Mouse (Mus musculus) midbrain, embryonic 16.5 days (tissue): ENCODE measurements around the gene Btbd7. TPM values are rescaled to one million over a fixed set of nuclear protein-coding genes. Genes with fewer than 3 reads are reported as not detected.

Experiments
- ATAC-seq: fragments of 200-750 bp; cut with Nextera tagmentation; 2 replicates; pipeline ENCODE4 v1.8.0; 2017; ENCODE audit warnings: moderate TSS enrichment
- H3K27ac ChIP-seq: fragments of 300-500 bp; sonication (generic); 2 replicates; pipeline ENCODE4 v1.5.1; 2014; ENCODE audit warnings: mild to moderate bottlenecking, low read length, mixed read lengths
- H3K27me3 ChIP-seq: fragments of 300-500 bp; sonication (generic); 2 replicates; pipeline ENCODE4 v1.6.1; 2014; ENCODE audit warnings: low read depth, low read length, mixed read lengths; ENCODE audit not compliant: control insufficient read depth, insufficient read depth
- H3K36me3 ChIP-seq: fragments of 300-500 bp; sonication (generic); 2 replicates; pipeline ENCODE4 v1.6.1; 2014; ENCODE audit warnings: mild to moderate bottlenecking, low read length, moderate library complexity, mixed read lengths; ENCODE audit not compliant: control insufficient read depth, insufficient read depth
- H3K4me1 ChIP-seq: fragments of 300-500 bp; sonication (generic); 2 replicates; pipeline ENCODE4 v1.6.1; 2014; ENCODE audit warnings: mild to moderate bottlenecking, low read length, mixed read lengths; ENCODE audit not compliant: control insufficient read depth, insufficient read depth
- H3K4me2 ChIP-seq: fragments of 300-500 bp; sonication (generic); 2 replicates; pipeline ENCODE4 v1.6.1; 2014; ENCODE audit warnings: mild to moderate bottlenecking, low read length, mixed read lengths
- H3K4me3 ChIP-seq: fragments of 300-500 bp; sonication (generic); 2 replicates; pipeline ENCODE4 v1.5.1; 2014; ENCODE audit warnings: low read depth, mild to moderate bottlenecking, low read length, moderate library complexity, mixed read lengths
- H3K9ac ChIP-seq: fragments of 300-500 bp; sonication (generic); 2 replicates; pipeline ENCODE4 v1.6.1; 2014; ENCODE audit warnings: low read depth, low read length, mixed read lengths
- H3K9me3 ChIP-seq: fragments of 300-500 bp; sonication (generic); replicated peaks from 2 replicates; pipeline ENCODE4 v1.6.1; 2014; ENCODE audit warnings: mild to moderate bottlenecking, low read length, mixed read lengths; ENCODE audit not compliant: control insufficient read depth, poor library complexity, severe bottlenecking
- WGBS: fragments of 180-500 bp; shearing (Covaris S2); extraction: QIAGEN DNeasy Blood & Tissue Kit; methylation state at CpG from one replicate; pipeline ENCODE4 v1.1.7; 2014; 5-methylcytosine and 5-hydroxymethylcytosine counted together
- polyA plus RNA-seq: library from polyadenylated mRNA; unstranded; fragments of >200 nt; fragmentation: Nextera tagmentation; extraction: Ambion mirVana; gene quantifications from 2 replicates; pipeline ENCODE4 v1.2.1, GENCODE M21; 2015

The Btbd7 gene
- polyA plus RNA-seq, 1 experiment from 2014 or later: 11.2 TPM

GRCm38 (mm10) chr12:102877301-102878030 is 805 bp downstream of the Btbd7 start:
- H3K4me3 ChIP-seq: peak overlapping the region; percentile 95
- H3K9me3 ChIP-seq: no peaks in the 10 kb centered on the region
- H3K27me3 ChIP-seq: no peaks in the 10 kb centered on the region
- H3K36me3 ChIP-seq: no peaks in the 10 kb centered on the region
- WGBS: under 1% methylated on average over 44 of the region's 70 CpGs
- ATAC-seq: peak; percentile 77
- peak overlapping the region; percentile 91 for H3K4me2 ChIP-seq
- peak overlapping the region; percentile 96 for H3K27ac ChIP-seq
- peak overlapping the region; percentile 92 for H3K9ac ChIP-seq
- H3K4me1 ChIP-seq: peaks cover 28% of the 10 kb centered on the region

GRCm38 (mm10) chr12:102870527-102870926 is 7.7 kb downstream of the Btbd7 start:
- H3K36me3 ChIP-seq: no peaks in the 10 kb centered on the region
- H3K9me3 ChIP-seq: no peaks in the 10 kb centered on the region
- H3K4me2 ChIP-seq: no peak overlapping the region
- no peaks in the 10 kb centered on the region for H3K27me3 ChIP-seq
- H3K4me1 ChIP-seq: peaks cover 11% of the 10 kb centered on the region
- no peak overlapping the region for H3K9ac ChIP-seq
- WGBS: 84% methylated on average over 1 of the region's 1 CpGs
- no peak overlapping the region for H3K4me3 ChIP-seq
- no peak for ATAC-seq
- no peak overlapping the region for H3K27ac ChIP-seq

GRCm38 (mm10) chr12:102869802-102870201 is 8.5 kb downstream of the Btbd7 start:
- Histone ChIP-seq H3K9ac (no peak overlapping the region), H3K36me3 (no peaks in the 10 kb centered on the region), H3K9me3 (no peaks in the 10 kb centered on the region), H3K4me2 (no peak overlapping the region), H3K27ac (no peak overlapping the region), H3K4me3 (no peak overlapping the region), H3K4me1 (peaks cover 7% of the 10 kb centered on the region), H3K27me3 (no peaks in the 10 kb centered on the region)
- WGBS: 96% methylated on average over 2 of the region's 2 CpGs
- no peak for ATAC-seq

GRCm38 (mm10) chr12:102860806-102861205 is 17.5 kb downstream of the Btbd7 start:
- Histone ChIP-seq H3K27ac (no peak overlapping the region), H3K9me3 (no peaks in the 10 kb centered on the region), H3K4me3 (no peak overlapping the region), H3K9ac (no peak overlapping the region), H3K4me1 (peaks cover 16% of the 10 kb centered on the region), H3K4me2 (no peak overlapping the region), H3K36me3 (no peaks in the 10 kb centered on the region), H3K27me3 (no peaks in the 10 kb centered on the region)
- no peak for ATAC-seq

GRCm38 (mm10) chr12:102838271-102838670 is 40.0 kb downstream of the Btbd7 start:
- Histone ChIP-seq H3K4me3 (no peak overlapping the region), H3K27ac (no peak overlapping the region), H3K36me3 (peaks cover 10% of the 10 kb centered on the region; the same call in 1 of the 2 replicates), H3K4me1 (no peaks in the 10 kb centered on the region), H3K9me3 (no peaks in the 10 kb centered on the region), H3K9ac (no peak overlapping the region), H3K4me2 (no peak overlapping the region), H3K27me3 (no peaks in the 10 kb centered on the region)
- 97% methylated on average over 9 of the region's 9 CpGs for WGBS
- ATAC-seq: no peak

- ATAC-seq: no peak
These were observed 45.4 kb downstream of the Btbd7 start for GRCm38 (mm10) chr12:102832746-102833300.

GRCm38 (mm10) chr12:102831888-102832287 is 46.4 kb downstream of the Btbd7 start:
- Histone ChIP-seq H3K36me3 (no peaks in the 10 kb centered on the region), H3K4me1 (no peaks in the 10 kb centered on the region), H3K9me3 (no peaks in the 10 kb centered on the region), H3K27ac (no peak overlapping the region), H3K4me3 (no peak overlapping the region), H3K9ac (no peak overlapping the region), H3K27me3 (no peaks in the 10 kb centered on the region), H3K4me2 (no peak overlapping the region)
- ATAC-seq: no peak
- 91% methylated on average over 1 of the region's 1 CpGs for WGBS

More at GRCm38 (mm10) chr12:102832746-102833300, 45.4 kb downstream of the Btbd7 start:
- no peak overlapping the region for H3K27ac ChIP-seq
- no peak overlapping the region for H3K4me2 ChIP-seq
- no peaks in the 10 kb centered on the region for H3K9me3 ChIP-seq
- no peaks in the 10 kb centered on the region for H3K4me1 ChIP-seq
- no peak overlapping the region for H3K9ac ChIP-seq
- H3K4me3 ChIP-seq: no peak overlapping the region
- 76% methylated on average over 1 of the region's 1 CpGs for WGBS
- H3K36me3 ChIP-seq: 0 out of 2 replicates have a peak, but pooled peaks cover under 1% of the 10 kb centered on the region
- no peaks in the 10 kb centered on the region for H3K27me3 ChIP-seq

- Histone ChIP-seq H3K27ac (no peak overlapping the region), H3K4me3 (no peak overlapping the region), H3K9ac (no peak overlapping the region), H3K27me3 (no peaks in the 10 kb centered on the region), H3K4me1 (no peaks in the 10 kb centered on the region), H3K36me3 (no peaks in the 10 kb centered on the region), H3K4me2 (no peak overlapping the region), H3K9me3 (no peaks in the 10 kb centered on the region)
- WGBS: 95% methylated on average over 1 of the region's 1 CpGs
- no peak for ATAC-seq
These were observed 51.2 kb downstream of the Btbd7 start for GRCm38 (mm10) chr12:102827119-102827518.

- no peak overlapping the region for H3K4me3 ChIP-seq
- WGBS: 88% methylated on average over 1 of the region's 1 CpGs
- no peaks in the 10 kb centered on the region for H3K9me3 ChIP-seq
- no peaks in the 10 kb centered on the region for H3K27me3 ChIP-seq
- no peaks in the 10 kb centered on the region for H3K36me3 ChIP-seq
- no peak overlapping the region for H3K27ac ChIP-seq
- ATAC-seq: no peak
- H3K4me1 ChIP-seq: no peaks in the 10 kb centered on the region
- no peak overlapping the region for H3K4me2 ChIP-seq
- H3K9ac ChIP-seq: no peak overlapping the region
These were observed 51.9 kb downstream of the Btbd7 start for GRCm38 (mm10) chr12:102826399-102826798.
